Mouse (Mus musculus): ENCODE measurements around the gene Zbtb1. TPM values are rescaled to one million over a fixed set of nuclear protein-coding genes. Genes with fewer than 3 reads are reported as not detected.

Gene Zbtb1
- polyA plus RNA-seq, 1 experiment = 0.89 TPM

- H3K4me3 ChIP-seq (ENCODE audit: low read depth, low read length) = no peak overlapping the region
- H3K36me3 ChIP-seq (ENCODE audit: control insufficient read depth, insufficient read depth, low read length) = peaks cover 18% of the 10 kb centered on the region
- TF ChIP-seq CTCF (IDR thresholded peaks at IDR 0.05; ENCODE audit: extremely low read depth, insufficient read length, insufficient replicate concordance, low read depth, low read length) = no peak
- no peak for TF ChIP-seq POLR2A (IDR thresholded peaks at IDR 0.05; ENCODE audit: low read depth, low read length)
- no peak overlapping the region for H3K27ac ChIP-seq (ENCODE audit: insufficient read depth, low read depth, low read length)
- WGBS = 74% methylated on average over 3 of the region's 3 CpGs
- no peaks in the 10 kb centered on the region for H3K4me1 ChIP-seq (ENCODE audit: control insufficient read depth, insufficient read depth, insufficient read length, low read length)
- no peaks in the 10 kb centered on the region for H3K27me3 ChIP-seq (ENCODE audit: control insufficient read depth, insufficient read depth, low read length)
Observed at GRCm38 (mm10) chr12:76391595-76392271, 21.7 kb downstream of the Zbtb1 start.

GRCm38 (mm10) chr12:76392979-76393378 is 22.9 kb downstream of the Zbtb1 start:
- Histone ChIP-seq H3K27ac (ENCODE audit: insufficient read depth, low read depth, low read length) (no peak overlapping the region), H3K4me3 (ENCODE audit: low read depth, low read length) (no peak overlapping the region), H3K36me3 (ENCODE audit: control insufficient read depth, insufficient read depth, low read length) (peaks cover 13% of the 10 kb centered on the region), H3K27me3 (ENCODE audit: control insufficient read depth, insufficient read depth, low read length) (no peaks in the 10 kb centered on the region), H3K4me1 (ENCODE audit: control insufficient read depth, insufficient read depth, insufficient read length, low read length) (no peaks in the 10 kb centered on the region)
- TF ChIP-seq POLR2A (IDR thresholded peaks at IDR 0.05; ENCODE audit: low read depth, low read length) (no peak), CTCF (IDR thresholded peaks at IDR 0.05; ENCODE audit: extremely low read depth, insufficient read length, insufficient replicate concordance, low read depth, low read length) (no peak)
- WGBS = 72% methylated on average over 5 of the region's 5 CpGs

GRCm38 (mm10) chr12:76397281-76397680 is 27.2 kb downstream of the Zbtb1 start:
- H3K4me3 ChIP-seq (ENCODE audit: low read depth, low read length) = no peak overlapping the region

GRCm38 (mm10) chr12:76401674-76402073 is 31.6 kb downstream of the Zbtb1 start:
- Histone ChIP-seq H3K4me3 (ENCODE audit: low read depth, low read length) (no peak overlapping the region), H3K27ac (ENCODE audit: insufficient read depth, low read depth, low read length) (no peak overlapping the region), H3K27me3 (ENCODE audit: control insufficient read depth, insufficient read depth, low read length) (peaks cover 20% of the 10 kb centered on the region), H3K4me1 (ENCODE audit: control insufficient read depth, insufficient read depth, insufficient read length, low read length) (peaks cover 16% of the 10 kb centered on the region), H3K36me3 (ENCODE audit: control insufficient read depth, insufficient read depth, low read length) (no peaks in the 10 kb centered on the region)
- 64% methylated on average over 3 of the region's 3 CpGs for WGBS
- no peak for TF ChIP-seq POLR2A (IDR thresholded peaks at IDR 0.05; ENCODE audit: low read depth, low read length)
- TF ChIP-seq CTCF (IDR thresholded peaks at IDR 0.05; ENCODE audit: extremely low read depth, insufficient read length, insufficient replicate concordance, low read depth, low read length) = peak; percentile 15; the same call in 1 of the 2 replicates

More at GRCm38 (mm10) chr12:76397281-76397680, 27.2 kb downstream of the Zbtb1 start:
- Histone ChIP-seq H3K4me1 (ENCODE audit: control insufficient read depth, insufficient read depth, insufficient read length, low read length) (no peaks in the 10 kb centered on the region), H3K27me3 (ENCODE audit: control insufficient read depth, insufficient read depth, low read length) (no peaks in the 10 kb centered on the region; the same call in 1 of the 2 replicates), H3K36me3 (ENCODE audit: control insufficient read depth, insufficient read depth, low read length) (no peaks in the 10 kb centered on the region), H3K27ac (ENCODE audit: insufficient read depth, low read depth, low read length) (no peak overlapping the region)
- 89% methylated on average over 5 of the region's 5 CpGs for WGBS
- no peak for TF ChIP-seq CTCF (IDR thresholded peaks at IDR 0.05; ENCODE audit: extremely low read depth, insufficient read length, insufficient replicate concordance, low read depth, low read length)
- TF ChIP-seq POLR2A (IDR thresholded peaks at IDR 0.05; ENCODE audit: low read depth, low read length) = no peak

GRCm38 (mm10) chr12:76402991-76403885 is 33.2 kb downstream of the Zbtb1 start:
- Histone ChIP-seq H3K36me3 (ENCODE audit: control insufficient read depth, insufficient read depth, low read length) (no peaks in the 10 kb centered on the region), H3K27me3 (ENCODE audit: control insufficient read depth, insufficient read depth, low read length) (peaks cover 20% of the 10 kb centered on the region), H3K4me3 (ENCODE audit: low read depth, low read length) (peak overlapping the region; percentile 90), H3K27ac (ENCODE audit: insufficient read depth, low read depth, low read length) (peak overlapping the region; percentile 80), H3K4me1 (ENCODE audit: control insufficient read depth, insufficient read depth, insufficient read length, low read length) (peaks cover 16% of the 10 kb centered on the region)
- 4% methylated on average over 54 of the region's 54 CpGs for WGBS
- no peak for TF ChIP-seq CTCF (IDR thresholded peaks at IDR 0.05; ENCODE audit: extremely low read depth, insufficient read length, insufficient replicate concordance, low read depth, low read length)
- no peak for TF ChIP-seq POLR2A (IDR thresholded peaks at IDR 0.05; ENCODE audit: low read depth, low read length)

- Histone ChIP-seq H3K36me3 (ENCODE audit: control insufficient read depth, insufficient read depth, low read length) (no peaks in the 10 kb centered on the region), H3K27ac (ENCODE audit: insufficient read depth, low read depth, low read length) (peak within 1 kb of the TSS; percentile 80), H3K4me3 (ENCODE audit: low read depth, low read length) (peak within 1 kb of the TSS; percentile 90), H3K27me3 (ENCODE audit: control insufficient read depth, insufficient read depth, low read length) (peaks cover 20% of the 10 kb centered on the region), H3K4me1 (ENCODE audit: control insufficient read depth, insufficient read depth, insufficient read length, low read length) (peaks cover 16% of the 10 kb centered on the region)
- WGBS = under 1% methylated on average over 54 of the region's 54 CpGs
- TF ChIP-seq CTCF (IDR thresholded peaks at IDR 0.05; ENCODE audit: extremely low read depth, insufficient read length, insufficient replicate concordance, low read depth, low read length) (no peak), POLR2A (IDR thresholded peaks at IDR 0.05; ENCODE audit: low read depth, low read length) (peak; percentile 96)
Observed at GRCm38 (mm10) chr12:76403886-76404537, 33.9 kb downstream of the Zbtb1 start, which contains the start of gene Hspa2. TSS of gene Hspa2 (plus strand) at chr12:76404176.

All from small intestine, adult 2 months (tissue).